Mouse (Mus musculus): ENCODE results near the gene U2af1.
"Not testable (repeated sequence)": the region's sequence is repeated elsewhere in the genome, so short reads cannot be mapped to it uniquely, and the experiment has no call there.

Gene U2af1

GRCm38 (mm10) chr17:31627961-31628360 is 30.7 kb downstream of the U2af1 start:
- DNase-seq (ENCODE audit: low read depth, low spot score), result no peak

DNA sequence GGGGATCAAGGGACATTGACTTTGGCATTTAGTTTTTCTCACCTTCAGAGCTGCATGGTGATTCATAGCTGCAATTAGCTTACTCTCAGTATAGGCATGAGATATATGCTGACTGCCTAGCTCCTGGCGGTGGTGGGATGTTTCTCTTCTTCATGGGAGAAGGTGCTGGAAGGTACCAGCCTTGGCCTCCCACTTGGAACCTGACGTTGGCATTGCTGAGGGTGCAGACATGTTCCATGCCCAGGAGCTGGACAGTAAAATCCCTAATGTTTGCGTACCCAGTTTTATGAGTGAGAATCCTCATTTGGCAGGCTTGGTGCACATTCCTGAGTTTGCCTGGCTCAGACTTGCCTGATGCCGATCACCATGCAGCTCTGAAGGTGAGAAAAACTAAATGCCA is 35.6 kb downstream of the U2af1 start:
- DNase-seq (ENCODE audit: low read depth, low spot score), result no peak

DNA sequence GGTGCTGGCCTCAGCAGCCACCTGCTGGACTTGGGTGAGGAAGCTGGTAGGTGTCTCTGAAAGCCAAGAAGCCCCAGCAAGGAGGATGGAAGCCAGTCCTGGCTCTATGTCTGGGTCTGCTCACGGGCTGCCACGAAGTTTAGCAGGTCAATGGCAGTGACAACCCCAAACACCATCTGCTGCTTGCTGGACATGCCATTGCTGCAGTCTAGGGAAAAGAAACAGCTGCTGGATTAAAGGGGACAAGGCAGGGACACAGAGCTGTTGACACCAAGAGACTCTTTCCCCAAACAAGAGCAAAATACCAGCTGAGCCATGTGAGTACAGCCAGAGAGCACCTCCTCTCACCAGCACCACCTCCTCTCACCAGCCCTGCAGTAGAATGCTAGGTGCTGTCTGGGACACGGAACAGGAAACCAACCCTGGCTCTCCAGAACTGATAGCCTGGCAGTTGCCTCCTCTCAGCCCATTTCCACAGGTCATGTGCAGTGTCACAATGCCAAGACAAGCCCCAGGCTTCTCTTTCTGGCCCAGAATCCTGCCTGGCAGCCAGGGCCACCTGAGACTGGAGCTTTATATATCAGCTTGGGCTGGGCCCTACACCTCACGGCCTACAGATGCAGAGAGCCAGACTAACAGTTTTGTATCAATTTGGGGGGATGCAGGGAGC is 45.5 kb downstream of the U2af1 start:
- DNase-seq (ENCODE audit: low read depth, low spot score), result no peak

DNA sequence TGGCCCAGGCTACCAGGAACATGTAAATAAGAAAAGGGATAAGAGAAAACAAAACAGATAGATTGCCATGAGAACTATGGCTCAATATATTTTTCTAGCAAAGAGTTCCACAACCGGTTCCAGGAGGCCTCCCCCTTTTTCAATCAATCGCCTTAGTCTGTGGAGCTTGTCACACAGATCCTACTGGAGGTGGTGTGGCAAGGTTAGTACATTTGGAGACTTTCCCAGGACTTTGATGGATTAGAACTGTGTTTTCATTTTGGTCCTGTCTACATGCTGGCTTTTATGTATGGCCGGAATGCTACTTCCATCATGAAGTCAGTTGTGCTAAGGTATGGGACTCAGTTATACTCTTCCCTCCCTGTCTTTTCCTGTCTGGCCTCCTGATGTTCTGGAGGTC is 48.8 kb downstream of the U2af1 start:
- no peak for DNase-seq (ENCODE audit: low read depth, low spot score)

- DNase-seq (ENCODE audit: low read depth, low spot score), result not testable (repeated sequence)
Observed at GRCm38 (mm10) chr17:31609173-31609572, 49.5 kb downstream of the U2af1 start.

GRCm38 (mm10) chr17:31607256-31607951 is 51.3 kb downstream of the U2af1 start:
- DNase-seq (ENCODE audit: low read depth, low spot score), result no peak

- no peak for DNase-seq (ENCODE audit: low read depth, low spot score)
Observed at GRCm38 (mm10) chr17:31606424-31606823, 52.3 kb downstream of the U2af1 start.

DNA sequence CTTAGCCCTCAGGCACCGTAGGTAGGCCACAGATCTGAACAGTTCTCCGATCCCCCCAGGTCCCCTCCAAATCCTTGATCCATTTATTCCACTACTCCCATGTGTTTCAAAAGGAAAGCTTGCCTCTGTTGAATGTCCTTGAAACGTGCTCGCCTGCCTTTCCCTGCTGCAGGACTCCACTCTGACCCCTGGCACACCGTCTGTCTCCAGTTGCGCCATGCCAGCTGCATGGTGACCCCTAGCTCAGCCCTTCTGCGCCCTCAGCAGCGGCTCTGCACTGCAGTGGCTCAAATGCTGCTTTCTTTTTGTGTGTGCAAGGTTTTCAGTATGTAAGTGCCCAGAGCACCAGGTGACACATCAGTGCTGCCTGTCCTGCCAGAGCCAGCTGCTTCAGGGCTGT is 60.1 kb downstream of the U2af1 start:
- DNase-seq (ENCODE audit: low read depth, low spot score), result no peak

DNA sequence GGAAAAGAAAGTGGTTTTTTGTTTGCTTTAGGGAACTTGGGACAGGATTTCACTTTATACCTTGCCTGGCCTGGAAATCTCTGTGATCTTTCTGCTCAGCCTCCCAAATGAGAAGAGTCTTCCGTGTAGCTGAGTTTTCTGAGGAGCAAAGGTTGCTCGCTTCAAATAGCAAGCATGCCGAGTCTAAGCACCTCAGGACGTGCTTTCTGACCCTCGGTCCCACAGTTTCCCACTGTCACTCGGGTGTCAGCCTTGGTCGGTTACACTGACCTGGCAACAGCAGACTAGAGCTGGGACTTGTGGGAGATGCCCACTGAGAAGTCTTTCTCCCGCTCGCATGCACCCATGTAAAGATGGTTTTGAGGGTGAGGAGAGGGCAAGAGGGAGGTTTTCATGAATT is 60.7 kb downstream of the U2af1 start:
- no peak for DNase-seq (ENCODE audit: low read depth, low spot score)
